In the genomic region with DNA sequence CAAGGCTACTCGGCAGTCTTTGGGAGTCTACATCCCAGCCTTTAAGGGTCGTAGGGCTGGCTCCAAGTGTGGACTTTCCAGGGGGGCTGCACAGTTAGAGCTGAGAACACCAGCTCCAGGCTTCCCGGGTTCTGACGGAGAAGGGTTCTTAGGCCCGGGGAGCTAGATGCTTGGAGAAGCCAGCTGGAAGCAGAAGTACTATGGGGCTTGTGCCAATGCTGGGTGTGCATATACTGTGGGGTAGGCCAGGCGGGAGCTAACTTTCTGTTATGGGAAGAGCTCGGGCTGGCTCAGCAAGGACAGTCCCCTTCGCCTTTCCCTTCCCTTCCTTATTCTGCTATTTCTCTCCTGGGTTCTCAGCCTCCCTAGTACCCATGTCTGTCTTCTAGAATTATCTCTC, we compare ENCODE assay signal across 12 mouse cellular contexts. TPM values are rescaled to one million over a fixed set of nuclear protein-coding genes. Genes with fewer than 3 reads are reported as not detected.
DNase-seq lines count a peak whose midpoint lies in the region; ATAC-seq lines count a peak whose summit lies in the region.
"Had no signal": no experiment of that assay in that cellular context is flagged by ENCODE, and none has a peak within 500 bp of the region (broad histone marks: within the 10 kb centered on the region; RNA-seq: fewer than 3 reads in every experiment).

No protein-coding gene starts in this region.

- H3K4me1 ChIP-seq in forebrain, embryonic 13.5 days, result peaks cover 53% of the 10 kb centered on the region
- H3K4me1 ChIP-seq in forebrain, embryonic 11.5 days (replicated peaks; ENCODE audit: control insufficient read depth, insufficient read depth, low read length), result peaks cover 6% of the 10 kb centered on the region; the same call in 1 of the 2 replicates
- peaks cover 55% of the 10 kb centered on the region for H3K4me1 ChIP-seq in hindbrain, embryonic 13.5 days (replicated peaks)
- peaks cover 47% of the 10 kb centered on the region for H3K4me1 ChIP-seq in hindbrain, embryonic 12.5 days
- peaks cover 55% of the 10 kb centered on the region for H3K4me1 ChIP-seq in neural tube, embryonic 15.5 days

- DNase-seq in forebrain, embryonic 11.5 days (ENCODE audit: low spot score), result no peak
- peak; percentile 41 for DNase-seq in right cerebral cortex, postnatal 4 days
- no peak for DNase-seq in right cerebral cortex, postnatal 25 days
- no peak for DNase-seq in urinary bladder, postnatal 25 days (ENCODE audit: low spot score)
- DNase-seq: B cell, adult 2 months; kidney, adult 8-10 months; lung, adult 18-20 months had no signal

- WGBS in forebrain, embryonic 13.5 days, result 75% methylated on average over 8 of the region's 8 CpGs
- WGBS in forebrain, embryonic 11.5 days, result 84% methylated on average over 8 of the region's 8 CpGs
- 88% methylated on average over 8 of the region's 8 CpGs for WGBS in hindbrain, embryonic 13.5 days
- WGBS in hindbrain, embryonic 12.5 days, result 83% methylated on average over 8 of the region's 8 CpGs
- WGBS in neural tube, embryonic 15.5 days, result 72% methylated on average over 8 of the region's 8 CpGs

- H3K9ac ChIP-seq in forebrain, embryonic 13.5 days, result no peak overlapping the region
- H3K9ac ChIP-seq in forebrain, embryonic 11.5 days (ENCODE audit: low read length), result no peak overlapping the region
- no peak overlapping the region for H3K9ac ChIP-seq in hindbrain, embryonic 13.5 days
- no peak overlapping the region for H3K9ac ChIP-seq in hindbrain, embryonic 12.5 days
- no peak overlapping the region for H3K9ac ChIP-seq in neural tube, embryonic 15.5 days (replicated peaks)
- H3K9ac ChIP-seq: limb, embryonic 13.5 days had no signal

- no peak for ATAC-seq in forebrain, embryonic 13.5 days
- no peak for ATAC-seq in forebrain, embryonic 11.5 days (replicated peaks; ENCODE audit: low FRiP score)
- ATAC-seq in hindbrain, embryonic 13.5 days (ENCODE audit: low FRiP score), result no peak
- no peak for ATAC-seq in hindbrain, embryonic 12.5 days (ENCODE audit: low FRiP score)
- no peak for ATAC-seq in neural tube, embryonic 15.5 days (ENCODE audit: low FRiP score)

- peak overlapping the region; percentile 80 for H3K27ac ChIP-seq in forebrain, embryonic 13.5 days
- no peak overlapping the region for H3K27ac ChIP-seq in forebrain, embryonic 11.5 days (ENCODE audit: low read depth, low read length)
- peak overlapping the region; percentile 95 for H3K27ac ChIP-seq in hindbrain, embryonic 13.5 days
- H3K27ac ChIP-seq in hindbrain, embryonic 12.5 days, result no peak overlapping the region
- peak overlapping the region; percentile 77; the same call in 1 of the 2 replicates for H3K27ac ChIP-seq in neural tube, embryonic 15.5 days (replicated peaks)
- H3K27ac ChIP-seq: limb, embryonic 13.5 days had no signal

- H3K36me3 ChIP-seq in forebrain, embryonic 13.5 days (ENCODE audit: poor library complexity, severe bottlenecking), result peaks cover 14% of the 10 kb centered on the region; the same call in 1 of the 2 replicates
- no peaks in the 10 kb centered on the region for H3K36me3 ChIP-seq in forebrain, embryonic 11.5 days (ENCODE audit: control insufficient read depth, insufficient read depth, low read length)
- H3K36me3 ChIP-seq in hindbrain, embryonic 13.5 days, result peaks cover 21% of the 10 kb centered on the region
- peaks cover 13% of the 10 kb centered on the region; the same call in 1 of the 2 replicates for H3K36me3 ChIP-seq in hindbrain, embryonic 12.5 days
- peaks cover 10% of the 10 kb centered on the region for H3K36me3 ChIP-seq in neural tube, embryonic 15.5 days

- H3K9me3 ChIP-seq in forebrain, embryonic 13.5 days (replicated peaks), result no peaks in the 10 kb centered on the region
- no peaks in the 10 kb centered on the region for H3K9me3 ChIP-seq in forebrain, embryonic 11.5 days (ENCODE audit: control insufficient read depth, low read length)
- H3K9me3 ChIP-seq in hindbrain, embryonic 13.5 days, result no peaks in the 10 kb centered on the region
- no peaks in the 10 kb centered on the region for H3K9me3 ChIP-seq in hindbrain, embryonic 12.5 days (replicated peaks)
- no peaks in the 10 kb centered on the region for H3K9me3 ChIP-seq in neural tube, embryonic 15.5 days (replicated peaks)
- H3K9me3 ChIP-seq: limb, embryonic 13.5 days had no signal

- H3K27me3 ChIP-seq in forebrain, embryonic 13.5 days, result peaks cover 9% of the 10 kb centered on the region; the same call in 1 of the 2 replicates
- no peaks in the 10 kb centered on the region for H3K27me3 ChIP-seq in forebrain, embryonic 11.5 days (ENCODE audit: control insufficient read depth, insufficient read depth, low read length)
- H3K27me3 ChIP-seq in hindbrain, embryonic 13.5 days, result peaks cover 10% of the 10 kb centered on the region; the same call in 1 of the 2 replicates
- 0 out of 2 replicates have a peak, but pooled peaks cover 5% of the 10 kb centered on the region for H3K27me3 ChIP-seq in hindbrain, embryonic 12.5 days
- H3K27me3 ChIP-seq in neural tube, embryonic 15.5 days (replicated peaks), result no peaks in the 10 kb centered on the region
- H3K27me3 ChIP-seq: limb, embryonic 13.5 days had no signal

- H3K4me2 ChIP-seq in forebrain, embryonic 13.5 days, result no peak overlapping the region
- no peak overlapping the region for H3K4me2 ChIP-seq in forebrain, embryonic 11.5 days (ENCODE audit: low read depth, low read length, severe bottlenecking)
- H3K4me2 ChIP-seq in hindbrain, embryonic 13.5 days, result no peak overlapping the region
- H3K4me2 ChIP-seq in hindbrain, embryonic 12.5 days (replicated peaks), result no peak overlapping the region
- H3K4me2 ChIP-seq in neural tube, embryonic 15.5 days, result no peak overlapping the region
- H3K4me2 ChIP-seq: limb, embryonic 13.5 days had no signal

- no peak overlapping the region for H3K4me3 ChIP-seq in forebrain, embryonic 13.5 days
- no peak overlapping the region for H3K4me3 ChIP-seq in forebrain, embryonic 11.5 days (ENCODE audit: low read depth, low read length)
- H3K4me3 ChIP-seq in hindbrain, embryonic 13.5 days, result no peak overlapping the region
- no peak overlapping the region for H3K4me3 ChIP-seq in hindbrain, embryonic 12.5 days
- no peak overlapping the region for H3K4me3 ChIP-seq in neural tube, embryonic 15.5 days (replicated peaks)
- H3K4me3 ChIP-seq: limb, embryonic 13.5 days had no signal

RNA-seq across cellular contexts. Expression of gene Sdc3, which starts 23.5 kb away (rescaled TPM):
- 36.1 and 41.9 TPM in 2 replicates for polyA plus RNA-seq in forebrain, embryonic 13.5 days (2015; fragmentation: Nextera tagmentation; extraction: Ambion mirVana)
- polyA plus RNA-seq in forebrain, embryonic 11.5 days (2014; fragmentation: Nextera tagmentation; extraction: Ambion mirVana), result 19.4 and 19.5 TPM in 2 replicates
- 71.3 and 76.9 TPM in 2 replicates for polyA plus RNA-seq in hindbrain, embryonic 13.5 days (2015; fragmentation: Nextera tagmentation; extraction: Ambion mirVana)
- polyA plus RNA-seq in hindbrain, embryonic 12.5 days (2016; fragmentation: Nextera tagmentation; extraction: Ambion mirVana), result 60.5 and 66.7 TPM in 2 replicates
- 117 and 130 TPM in 2 replicates for polyA plus RNA-seq in neural tube, embryonic 15.5 days (2015; fragmentation: Nextera tagmentation; extraction: Ambion mirVana)

Comparison
In these comparisons a context has a peak if more than half of its experiments do, and no peak if none do; other contexts are left out.
1. H3K27ac ChIP-seq: peak in forebrain, embryonic 13.5 days (single experiment), hindbrain, embryonic 13.5 days (single experiment) and neural tube, embryonic 15.5 days (single experiment); none in forebrain, embryonic 11.5 days (single experiment) and hindbrain, embryonic 12.5 days (single experiment).